Mouse (Mus musculus): ENCODE measurements at regions not wholly inside any gene's neighbourhood (a gene's known extent, or its start where the extent isn't known, plus 50 kb on each side); places are given as distances from the start of the nearest gene placed in this dataset.

DNA sequence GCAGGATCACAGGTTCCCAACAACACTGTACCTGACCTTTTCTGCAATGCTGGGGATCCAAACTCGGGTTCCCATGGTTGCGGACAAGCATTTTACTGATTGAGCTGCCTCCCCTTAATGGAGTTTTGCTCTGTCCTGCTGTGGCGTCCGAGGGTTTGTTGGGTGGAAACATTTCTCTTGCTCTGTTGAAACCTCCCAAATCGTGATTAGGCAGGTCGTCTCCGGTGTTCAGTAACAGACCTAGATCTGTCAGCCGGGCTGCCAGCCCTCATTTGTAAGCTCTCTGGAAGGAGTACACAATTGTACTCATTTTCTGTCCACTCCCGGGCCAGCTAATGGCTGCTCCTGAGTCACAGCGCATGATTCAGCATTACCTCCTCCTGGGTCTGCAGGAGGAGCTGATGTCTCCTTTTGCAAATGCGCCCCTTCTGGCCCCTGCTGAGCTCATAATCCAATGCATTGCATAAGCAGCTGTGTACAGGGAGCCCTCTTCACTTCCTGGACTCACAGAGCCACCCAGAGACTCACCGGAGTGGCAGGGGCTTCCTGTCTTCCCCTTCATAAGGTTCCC lies 49.8 kb upstream of the Sipa1l2 start:
- DNase-seq, result peak; percentile 59

Measured in lung, postnatal 10 days (tissue).